Mouse (Mus musculus) hindbrain, embryonic 12.5 days (tissue): ENCODE data around the gene Galnt7. TPM values are rescaled to one million over a fixed set of nuclear protein-coding genes. Genes with fewer than 3 reads are reported as not detected.
A peak's percentile ranks its signal among the peaks of the same experiment; 100 is the strongest.

ENCODE experiments used
- ATAC-seq: fragments of 200-750 bp; cut with Nextera tagmentation; 2 replicates; pipeline ENCODE4 v1.8.0; 2017; ENCODE audit warnings: moderate TSS enrichment; ENCODE audit not compliant: low FRiP score
- H3K27ac ChIP-seq: fragments of 300-500 bp; sonication (generic); 2 replicates; pipeline ENCODE4 v1.5.1; 2016; ENCODE audit warnings: mild to moderate bottlenecking
- H3K27me3 ChIP-seq: fragments of 300-500 bp; sonication (generic); 2 replicates; pipeline ENCODE4 v1.6.1; 2016; ENCODE audit warnings: mild to moderate bottlenecking
- H3K36me3 ChIP-seq: fragments of 300-500 bp; sonication (generic); 2 replicates; pipeline ENCODE4 v1.6.1; 2016; ENCODE audit warnings: mild to moderate bottlenecking
- H3K4me1 ChIP-seq: fragments of 300-500 bp; sonication (generic); 2 replicates; pipeline ENCODE4 v1.6.1; 2016
- H3K4me2 ChIP-seq: fragments of 300-500 bp; sonication (generic); replicated peaks from 2 replicates; pipeline ENCODE4 v1.6.1; 2016; ENCODE audit warnings: mild to moderate bottlenecking
- H3K4me3 ChIP-seq: fragments of 300-500 bp; sonication (generic); 2 replicates; pipeline ENCODE4 v1.5.1; 2016; ENCODE audit warnings: mild to moderate bottlenecking
- H3K9ac ChIP-seq: fragments of 300-500 bp; sonication (generic); 2 replicates; pipeline ENCODE4 v1.6.1; 2016; ENCODE audit warnings: mild to moderate bottlenecking, moderate library complexity
- H3K9me3 ChIP-seq: fragments of 300-500 bp; sonication (generic); replicated peaks from 2 replicates; pipeline ENCODE4 v1.6.1; 2016; ENCODE audit warnings: mild to moderate bottlenecking
- WGBS: fragments of 180-500 bp; shearing (Covaris S2); methylation state at CpG from one replicate; pipeline ENCODE4 v1.1.7; 2016; 5-methylcytosine and 5-hydroxymethylcytosine counted together
- polyA plus RNA-seq: library from polyadenylated mRNA; unstranded; fragments of >200 nt; fragmentation: Nextera tagmentation; extraction: Ambion mirVana; gene quantifications from 2 replicates; pipeline ENCODE4 v1.2.1, GENCODE M21; 2016

Gene Galnt7
- polyA plus RNA-seq, 1 experiment from 2014 or later: 17.8 TPM

DNA sequence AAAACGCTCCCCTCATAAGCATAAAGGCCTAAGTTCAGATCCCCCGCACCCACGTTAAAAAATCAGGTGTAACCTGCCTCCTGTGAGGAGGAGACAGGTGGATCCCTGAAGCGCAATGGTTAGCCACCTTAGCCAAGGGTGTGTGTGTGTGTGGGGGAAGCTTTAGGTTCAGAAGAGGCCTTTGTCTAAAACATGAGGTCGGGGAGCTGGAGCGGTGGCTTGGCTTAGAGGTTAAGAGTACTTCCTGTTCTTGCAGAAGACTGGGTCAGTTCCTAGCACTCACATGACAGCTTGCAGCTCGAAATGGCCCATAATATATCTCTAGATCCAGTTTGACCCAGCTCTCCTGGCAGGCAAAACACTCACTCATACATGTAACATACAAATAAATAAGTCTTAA lies 60.2 kb downstream of the Galnt7 start:
- no peaks in the 10 kb centered on the region for H3K27me3 ChIP-seq
- H3K36me3 ChIP-seq: no peaks in the 10 kb centered on the region
- 83% methylated on average over 7 of the region's 7 CpGs for WGBS
- no peaks in the 10 kb centered on the region for H3K9me3 ChIP-seq
- ATAC-seq: no peak
- H3K4me2 ChIP-seq: no peak overlapping the region
- H3K4me1 ChIP-seq: 0 out of 2 replicates have a peak, but pooled peaks cover 5% of the 10 kb centered on the region
- no peak overlapping the region for H3K27ac ChIP-seq
- H3K9ac ChIP-seq: no peak overlapping the region
- H3K4me3 ChIP-seq: no peak overlapping the region

DNA sequence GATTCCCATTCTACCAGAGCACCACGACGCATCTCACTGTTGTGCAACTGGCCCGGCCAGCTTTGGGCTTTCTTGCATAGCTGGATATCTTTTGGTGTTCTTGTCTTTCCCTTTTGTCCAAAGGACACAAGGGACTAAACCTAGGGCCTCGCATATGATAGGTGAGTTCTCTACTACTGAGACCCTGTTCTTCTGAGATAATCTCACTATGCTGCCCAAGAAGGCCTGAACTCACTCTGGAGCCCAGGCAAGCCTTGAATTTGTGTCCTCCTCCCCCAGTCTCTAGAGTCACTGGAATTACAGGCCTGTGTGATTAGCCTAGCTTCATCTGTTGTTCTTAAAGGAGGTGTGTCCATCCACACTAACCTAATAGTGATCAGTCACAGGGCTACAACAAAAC lies 61.2 kb downstream of the Galnt7 start:
- Histone ChIP-seq H3K4me1 (0 out of 2 replicates have a peak, but pooled peaks cover 5% of the 10 kb centered on the region), H3K36me3 (no peaks in the 10 kb centered on the region), H3K27ac (no peak overlapping the region), H3K9me3 (no peaks in the 10 kb centered on the region), H3K4me2 (no peak overlapping the region), H3K27me3 (no peaks in the 10 kb centered on the region), H3K9ac (no peak overlapping the region), H3K4me3 (no peak overlapping the region)
- ATAC-seq: no peak
- 87% methylated on average over 4 of the region's 4 CpGs for WGBS

DNA sequence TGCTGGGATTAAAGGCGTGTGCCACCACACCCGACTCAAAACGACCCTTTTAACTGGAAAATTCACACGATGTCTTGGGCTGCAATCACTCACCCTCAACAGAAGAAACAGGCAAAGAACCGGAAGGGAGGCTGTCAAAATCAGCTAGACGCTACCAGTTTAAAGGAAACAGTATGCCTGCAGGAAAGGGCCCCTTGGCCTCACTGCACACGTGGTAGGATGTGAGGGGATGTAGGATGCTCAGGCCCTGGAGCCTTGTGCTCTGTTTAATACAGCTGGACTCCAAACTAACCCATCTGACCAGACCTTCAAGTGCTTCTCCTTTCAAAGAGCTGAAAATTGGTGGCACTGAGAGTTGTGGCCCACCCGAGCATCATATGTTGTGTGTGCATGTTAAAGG lies 62.8 kb downstream of the Galnt7 start:
- H3K36me3 ChIP-seq: no peaks in the 10 kb centered on the region
- H3K4me2 ChIP-seq: no peak overlapping the region
- no peaks in the 10 kb centered on the region for H3K9me3 ChIP-seq
- no peaks in the 10 kb centered on the region for H3K27me3 ChIP-seq
- no peak for ATAC-seq
- no peak overlapping the region for H3K27ac ChIP-seq
- no peak overlapping the region for H3K4me3 ChIP-seq
- WGBS: 90% methylated on average over 8 of the region's 8 CpGs
- no peak overlapping the region for H3K9ac ChIP-seq
- H3K4me1 ChIP-seq: no peaks in the 10 kb centered on the region

DNA sequence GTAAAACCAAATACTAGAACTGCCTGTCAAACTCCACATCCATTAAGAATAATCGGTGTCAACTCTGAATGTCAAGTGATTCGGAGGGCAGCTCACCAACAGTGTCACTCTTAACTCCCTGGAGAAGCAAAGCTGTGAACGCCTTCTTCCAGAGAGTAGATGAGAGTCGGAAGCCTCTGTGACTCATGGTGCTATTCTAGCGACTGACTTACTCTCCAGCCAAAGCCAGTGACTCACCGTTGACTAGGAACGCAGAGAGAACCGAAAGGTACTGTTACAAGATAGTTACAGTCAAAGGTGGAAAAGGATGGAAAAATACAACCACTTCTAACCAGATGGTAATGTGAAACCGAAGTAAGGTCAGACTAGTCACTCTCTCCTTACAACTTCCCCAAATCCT lies 63.7 kb downstream of the Galnt7 start:
- ATAC-seq: no peak
- no peak overlapping the region for H3K9ac ChIP-seq
- H3K9me3 ChIP-seq: no peaks in the 10 kb centered on the region
- H3K4me1 ChIP-seq: peaks cover 5% of the 10 kb centered on the region; the same call in 1 of the 2 replicates
- no peak overlapping the region for H3K4me2 ChIP-seq
- H3K27me3 ChIP-seq: no peaks in the 10 kb centered on the region
- 94% methylated on average over 9 of the region's 9 CpGs for WGBS
- H3K27ac ChIP-seq: no peak overlapping the region
- no peaks in the 10 kb centered on the region for H3K36me3 ChIP-seq
- H3K4me3 ChIP-seq: no peak overlapping the region

DNA sequence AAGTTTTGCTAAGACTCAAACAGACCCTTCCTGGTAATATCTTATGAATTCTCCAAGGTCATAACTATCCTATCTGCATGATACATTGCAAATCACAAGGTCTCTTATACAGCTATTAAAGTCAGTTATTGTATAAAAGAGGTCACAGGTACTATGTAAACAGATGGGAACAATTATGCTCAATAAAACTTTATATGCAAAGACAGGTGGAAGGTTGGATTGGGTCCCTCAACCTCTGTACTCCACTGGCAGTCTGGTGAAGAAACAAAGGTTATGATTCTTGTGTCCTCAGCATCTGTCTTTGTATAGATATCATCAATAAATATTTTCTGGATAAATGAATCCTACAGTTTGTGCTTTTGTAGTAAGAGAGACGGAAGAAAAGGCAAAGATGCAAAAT lies 64.2 kb downstream of the Galnt7 start:
- no peak overlapping the region for H3K4me2 ChIP-seq
- 90% methylated on average over 1 of the region's 1 CpGs for WGBS
- no peak overlapping the region for H3K4me3 ChIP-seq
- no peak for ATAC-seq
- H3K9me3 ChIP-seq: no peaks in the 10 kb centered on the region
- H3K36me3 ChIP-seq: no peaks in the 10 kb centered on the region
- no peak overlapping the region for H3K27ac ChIP-seq
- H3K27me3 ChIP-seq: no peaks in the 10 kb centered on the region
- H3K9ac ChIP-seq: no peak overlapping the region
- H3K4me1 ChIP-seq: peaks cover 5% of the 10 kb centered on the region; the same call in 1 of the 2 replicates

DNA sequence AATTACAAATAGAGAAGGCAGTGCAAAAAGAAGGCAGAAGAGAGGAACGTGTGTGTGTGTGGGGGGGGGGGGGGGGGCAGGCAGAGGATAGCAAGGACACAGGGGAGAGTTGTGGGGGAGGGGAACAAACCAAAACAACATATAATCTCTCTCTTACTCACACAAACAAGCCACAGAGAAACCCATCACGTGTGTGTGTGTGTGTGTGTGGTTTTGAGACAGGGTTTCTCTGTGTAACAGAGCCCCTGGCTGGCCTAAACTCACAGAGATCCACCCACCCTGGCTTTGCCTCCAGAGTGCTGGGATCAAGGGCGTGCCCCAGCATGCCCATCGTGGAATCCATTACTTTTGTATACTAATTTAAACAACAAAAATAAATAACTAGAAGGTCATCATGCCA lies 66.2 kb downstream of the Galnt7 start:
- WGBS: 73% methylated on average over 3 of the region's 4 CpGs
- Histone ChIP-seq H3K36me3 (no peaks in the 10 kb centered on the region), H3K27ac (no peak overlapping the region), H3K4me3 (no peak overlapping the region), H3K9me3 (no peaks in the 10 kb centered on the region), H3K4me1 (peaks cover 5% of the 10 kb centered on the region; the same call in 1 of the 2 replicates), H3K4me2 (no peak overlapping the region), H3K27me3 (no peaks in the 10 kb centered on the region), H3K9ac (no peak overlapping the region)
- ATAC-seq: no peak

DNA sequence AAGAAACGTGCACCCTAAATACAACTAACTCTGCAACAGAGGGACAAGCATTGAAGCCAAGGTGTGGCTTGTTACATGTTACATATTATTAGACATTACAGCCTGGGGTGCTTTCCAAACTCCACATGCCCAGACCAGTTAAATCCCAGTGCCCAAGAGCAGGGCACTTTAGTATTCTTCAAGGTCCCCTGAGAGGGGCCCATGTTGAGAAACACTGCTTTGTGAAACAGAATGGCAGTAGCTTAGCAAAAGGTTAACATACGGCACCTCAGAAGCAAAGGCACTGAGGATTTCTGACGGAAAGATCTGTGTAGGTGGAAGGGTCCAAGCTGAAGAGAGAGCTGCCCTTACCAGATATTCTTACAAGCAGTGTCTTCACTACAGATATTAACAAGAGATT lies 67.0 kb downstream of the Galnt7 start:
- no peaks in the 10 kb centered on the region for H3K36me3 ChIP-seq
- no peak overlapping the region for H3K9ac ChIP-seq
- no peak overlapping the region for H3K4me2 ChIP-seq
- no peak overlapping the region for H3K4me3 ChIP-seq
- no peak for ATAC-seq
- no peaks in the 10 kb centered on the region for H3K9me3 ChIP-seq
- peaks cover 5% of the 10 kb centered on the region; the same call in 1 of the 2 replicates for H3K4me1 ChIP-seq
- 71% methylated on average over 3 of the region's 3 CpGs for WGBS
- H3K27me3 ChIP-seq: no peaks in the 10 kb centered on the region
- H3K27ac ChIP-seq: no peak overlapping the region

DNA sequence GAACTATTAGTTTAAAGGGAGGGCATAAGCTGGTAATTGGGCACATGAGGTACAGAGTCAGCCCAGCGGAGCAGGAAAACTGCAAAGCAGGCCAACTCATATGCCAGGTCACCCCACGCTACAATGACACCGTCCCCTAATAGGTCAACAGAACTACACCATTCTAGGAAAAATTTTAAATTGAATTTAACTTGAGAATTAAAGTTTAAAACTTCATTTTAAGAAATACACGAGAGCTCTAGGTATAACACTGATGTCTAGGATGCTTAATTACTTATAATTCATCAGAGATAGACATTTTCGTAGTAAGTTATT lies 67.7 kb downstream of the Galnt7 start:
- H3K27ac ChIP-seq: no peak overlapping the region
- WGBS: 93% methylated on average over 5 of the region's 5 CpGs
- H3K9ac ChIP-seq: no peak overlapping the region
- no peaks in the 10 kb centered on the region for H3K27me3 ChIP-seq
- H3K4me2 ChIP-seq: no peak overlapping the region
- H3K36me3 ChIP-seq: no peaks in the 10 kb centered on the region
- no peak for ATAC-seq
- H3K4me1 ChIP-seq: peaks cover 5% of the 10 kb centered on the region; the same call in 1 of the 2 replicates
- no peak overlapping the region for H3K4me3 ChIP-seq
- no peaks in the 10 kb centered on the region for H3K9me3 ChIP-seq

DNA sequence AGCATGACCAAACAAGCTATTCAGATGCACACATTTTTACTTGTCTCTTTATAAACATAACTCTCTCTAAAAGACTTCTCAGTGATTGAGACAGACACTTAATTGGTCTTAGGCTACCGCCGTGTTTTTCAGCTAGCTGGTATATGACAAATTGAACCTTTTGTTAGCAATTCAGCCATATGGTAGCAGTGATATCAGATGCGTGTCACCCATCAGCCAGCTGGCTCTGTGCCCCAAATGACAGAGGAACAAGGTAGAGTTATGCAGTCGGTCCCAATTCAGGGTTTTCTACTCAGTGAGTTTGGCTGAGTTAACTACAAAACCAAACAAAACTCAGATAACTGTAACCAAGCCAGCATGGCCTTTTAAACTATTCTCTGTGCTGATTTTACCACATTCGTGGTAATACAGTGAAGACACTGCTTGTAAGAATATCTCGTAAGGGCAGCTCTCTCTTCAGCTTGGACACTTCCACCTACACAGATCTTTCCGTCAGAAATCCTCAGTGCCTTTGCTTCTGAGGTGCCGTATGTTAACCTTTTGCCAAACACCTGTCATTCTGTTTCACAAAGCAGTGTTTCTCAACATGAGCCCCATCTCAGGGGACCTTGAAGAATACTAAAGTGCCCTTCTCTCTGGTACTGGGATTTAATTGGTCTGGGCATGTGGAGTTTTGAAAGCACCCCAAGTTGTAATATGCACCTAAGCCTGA lies 68.3 kb downstream of the Galnt7 start:
- Histone ChIP-seq H3K9ac (no peak overlapping the region), H3K4me3 (no peak overlapping the region), H3K27ac (no peak overlapping the region), H3K27me3 (no peaks in the 10 kb centered on the region), H3K36me3 (no peaks in the 10 kb centered on the region), H3K9me3 (no peaks in the 10 kb centered on the region), H3K4me2 (no peak overlapping the region), H3K4me1 (peaks cover 5% of the 10 kb centered on the region; the same call in 1 of the 2 replicates)
- ATAC-seq: peak; percentile 43; the same call in 1 of the 2 replicates
- 63% methylated on average over 8 of the region's 8 CpGs for WGBS

DNA sequence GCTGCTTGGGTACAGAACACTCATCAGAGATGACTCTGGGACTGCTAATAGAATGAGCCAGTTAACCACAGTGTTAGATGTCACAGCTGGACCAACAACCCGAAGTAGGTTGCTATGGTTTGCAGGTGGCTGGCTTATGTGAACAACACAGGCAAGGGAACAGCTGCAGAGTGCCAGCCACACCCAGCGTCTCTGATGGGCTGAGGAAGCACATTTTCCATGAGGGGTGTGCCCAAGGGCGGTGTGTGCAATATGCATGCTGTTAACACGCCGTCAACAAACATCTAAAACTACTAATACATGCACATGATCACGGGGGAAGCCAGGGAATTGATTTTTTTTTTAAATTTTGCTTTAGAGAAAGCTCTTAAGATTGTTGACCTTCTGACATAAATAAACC lies 73.0 kb downstream of the Galnt7 start:
- ATAC-seq: no peak
- Histone ChIP-seq H3K9ac (no peak overlapping the region), H3K27me3 (no peaks in the 10 kb centered on the region), H3K4me1 (peaks cover 15% of the 10 kb centered on the region), H3K4me3 (no peak overlapping the region), H3K36me3 (no peaks in the 10 kb centered on the region), H3K9me3 (no peaks in the 10 kb centered on the region), H3K27ac (no peak overlapping the region), H3K4me2 (no peak overlapping the region)
- 87% methylated on average over 6 of the region's 6 CpGs for WGBS

DNA sequence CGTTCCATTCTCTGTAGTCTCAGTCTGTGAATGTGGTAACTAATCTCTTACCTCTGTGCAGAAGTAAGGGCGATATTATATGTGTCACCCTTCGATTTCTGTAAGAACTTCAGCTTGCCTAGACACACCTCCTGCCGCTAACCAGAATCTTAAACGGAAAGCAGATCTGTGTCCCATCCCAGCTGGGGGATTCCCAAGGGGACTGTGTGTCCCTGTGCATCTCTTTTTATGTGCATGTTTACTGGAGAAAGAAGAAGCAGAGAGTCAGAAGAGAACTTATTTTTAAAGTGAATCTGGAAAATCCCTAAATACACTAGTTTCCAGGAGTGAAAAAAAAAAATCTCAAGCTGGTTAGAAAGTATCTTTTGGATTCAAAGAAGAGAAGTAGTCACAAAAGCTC lies 75.5 kb downstream of the Galnt7 start:
- H3K27ac ChIP-seq: no peak overlapping the region
- WGBS: 84% methylated on average over 5 of the region's 5 CpGs
- no peak overlapping the region for H3K4me3 ChIP-seq
- no peaks in the 10 kb centered on the region for H3K36me3 ChIP-seq
- H3K9me3 ChIP-seq: no peaks in the 10 kb centered on the region
- no peak overlapping the region for H3K9ac ChIP-seq
- H3K4me2 ChIP-seq: no peak overlapping the region
- H3K27me3 ChIP-seq: no peaks in the 10 kb centered on the region
- peaks cover 14% of the 10 kb centered on the region for H3K4me1 ChIP-seq
- ATAC-seq: no peak

DNA sequence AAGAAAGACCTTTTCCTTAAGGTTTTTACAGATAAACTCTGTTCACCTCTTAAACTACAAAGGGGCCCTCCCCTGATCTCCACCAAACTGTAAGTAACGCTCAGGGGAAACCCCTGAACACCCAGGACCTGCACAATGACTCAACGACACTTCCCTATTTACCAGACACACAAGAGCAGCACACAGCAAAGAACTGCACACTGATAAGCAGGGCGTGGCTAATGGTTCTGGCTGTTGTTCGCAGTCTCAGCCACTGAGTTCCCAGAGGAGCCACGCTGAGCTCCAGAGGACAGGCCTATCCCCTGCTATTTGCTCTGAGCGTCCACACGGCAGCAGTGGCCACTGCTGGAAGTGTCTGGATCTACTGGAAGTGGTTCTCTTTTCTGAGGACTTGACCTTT lies 76.6 kb downstream of the Galnt7 start:
- H3K4me2 ChIP-seq: no peak overlapping the region
- H3K4me1 ChIP-seq: peaks cover 14% of the 10 kb centered on the region
- no peak overlapping the region for H3K9ac ChIP-seq
- no peaks in the 10 kb centered on the region for H3K9me3 ChIP-seq
- WGBS: 30% methylated on average over 7 of the region's 7 CpGs
- no peaks in the 10 kb centered on the region for H3K36me3 ChIP-seq
- H3K27ac ChIP-seq: no peak overlapping the region
- H3K27me3 ChIP-seq: no peaks in the 10 kb centered on the region
- ATAC-seq: peak; percentile 82
- H3K4me3 ChIP-seq: no peak overlapping the region

DNA sequence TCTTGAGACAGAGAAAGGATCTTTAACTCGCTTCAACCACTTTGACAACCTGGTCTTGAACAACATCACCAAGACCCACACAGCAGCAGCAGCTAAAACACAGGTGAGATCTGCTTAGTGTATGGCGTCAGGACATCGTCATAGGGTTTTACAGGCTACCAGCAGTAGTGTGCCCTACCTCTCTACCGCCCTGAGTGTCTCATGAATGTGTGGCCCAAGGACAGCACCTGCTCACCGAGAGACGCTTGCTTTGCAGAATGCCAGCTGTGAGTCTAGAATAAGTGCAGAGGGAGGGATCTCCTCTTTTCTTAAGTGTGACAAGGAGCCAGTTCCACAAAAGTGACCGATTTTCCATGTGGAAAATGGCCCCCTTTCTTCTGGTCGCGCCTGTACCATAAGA lies 77.5 kb downstream of the Galnt7 start:
- 88% methylated on average over 9 of the region's 9 CpGs for WGBS
- ATAC-seq: no peak
- Histone ChIP-seq H3K9ac (no peak overlapping the region), H3K27me3 (no peaks in the 10 kb centered on the region), H3K27ac (no peak overlapping the region), H3K4me2 (no peak overlapping the region), H3K9me3 (no peaks in the 10 kb centered on the region), H3K4me3 (no peak overlapping the region), H3K36me3 (no peaks in the 10 kb centered on the region), H3K4me1 (peaks cover 14% of the 10 kb centered on the region)
